In genomic region chr12:97511866-97512265, GRCm38 (mm10) we compare ENCODE assay signal across 17 mouse cellular contexts.
DNase-seq lines count a peak whose midpoint lies in the region; ATAC-seq lines count a peak whose summit lies in the region.
"Had no signal": no experiment of that assay in that cellular context is flagged by ENCODE, and none has a peak within 500 bp of the region (broad histone marks: within the 10 kb centered on the region; RNA-seq: fewer than 3 reads in every experiment).

No protein-coding gene starts in this region.

- no peak overlapping the region for H3K9ac ChIP-seq in hindbrain, embryonic 16.5 days (ENCODE audit: low read depth, low read length)
- H3K9ac ChIP-seq in hindbrain, embryonic 13.5 days, result no peak overlapping the region
- H3K9ac ChIP-seq: embryonic facial prominence, embryonic 13.5 days; heart, embryonic 15.5 days; lung, embryonic 15.5 days; neural tube, embryonic 13.5 days had no signal

- H3K27me3 ChIP-seq in hindbrain, embryonic 16.5 days (replicated peaks; ENCODE audit: control insufficient read depth, insufficient read depth, low read length), result no peaks in the 10 kb centered on the region
- no peaks in the 10 kb centered on the region for H3K27me3 ChIP-seq in hindbrain, embryonic 13.5 days
- H3K27me3 ChIP-seq: CH12.LX; embryonic facial prominence, embryonic 13.5 days; heart, embryonic 15.5 days; lung, embryonic 15.5 days; megakaryocyte, embryonic 14.5 days; neural tube, embryonic 13.5 days had no signal

- no peaks in the 10 kb centered on the region for H3K9me3 ChIP-seq in hindbrain, embryonic 16.5 days (ENCODE audit: control insufficient read depth, low read length)
- H3K9me3 ChIP-seq in hindbrain, embryonic 13.5 days, result no peaks in the 10 kb centered on the region
- H3K9me3 ChIP-seq: embryonic facial prominence, embryonic 13.5 days; heart, embryonic 15.5 days; lung, embryonic 15.5 days; megakaryocyte, embryonic 14.5 days; neural tube, embryonic 13.5 days had no signal

- no peak overlapping the region for H3K4me2 ChIP-seq in hindbrain, embryonic 16.5 days (ENCODE audit: low read length)
- no peak overlapping the region for H3K4me2 ChIP-seq in hindbrain, embryonic 13.5 days
- H3K4me2 ChIP-seq: embryonic facial prominence, embryonic 13.5 days; heart, embryonic 15.5 days; lung, embryonic 15.5 days; neural tube, embryonic 13.5 days had no signal

- no peak overlapping the region for H3K27ac ChIP-seq in hindbrain, embryonic 16.5 days (ENCODE audit: low read depth, low read length)
- no peak overlapping the region for H3K27ac ChIP-seq in hindbrain, embryonic 13.5 days
- H3K27ac ChIP-seq: embryonic facial prominence, embryonic 13.5 days; heart, embryonic 15.5 days; left cerebral cortex, adult 2 months; lung, embryonic 15.5 days; neural tube, embryonic 13.5 days had no signal

- peak; percentile 45 to 58 for DNase-seq in cerebellum, postnatal 10 days
- DNase-seq in cerebellum, adult 9-10 months, result no peak
- DNase-seq in right cerebral cortex, adult 18-20 months, result peak; percentile 4
- no peak for DNase-seq in right cerebral cortex, postnatal 14 days
- peak; percentile 53 for DNase-seq in retina, postnatal 1 day
- DNase-seq: cerebellum, adult 9-11 months; kidney, adult 9 months had no signal

- H3K4me3 ChIP-seq in hindbrain, embryonic 16.5 days (ENCODE audit: low read length), result no peak overlapping the region
- no peak overlapping the region for H3K4me3 ChIP-seq in hindbrain, embryonic 13.5 days
- H3K4me3 ChIP-seq: embryonic facial prominence, embryonic 13.5 days; heart, embryonic 15.5 days; left cerebral cortex, adult 2 months; lung, embryonic 15.5 days; megakaryocyte, embryonic 14.5 days; neural tube, embryonic 13.5 days had no signal

- WGBS in hindbrain, embryonic 16.5 days, result 44% methylated on average over 9 of the region's 9 CpGs
- WGBS in hindbrain, embryonic 13.5 days, result 39% methylated on average over 9 of the region's 9 CpGs

- peak; percentile 82 for ATAC-seq in hindbrain, embryonic 16.5 days
- ATAC-seq in hindbrain, embryonic 13.5 days (ENCODE audit: low FRiP score), result no peak
- ATAC-seq in erythroblast, adult 5-6 weeks (replicated peaks; ENCODE audit: low FRiP score, poor library complexity, severe bottlenecking), result no peak

- no peaks in the 10 kb centered on the region for H3K36me3 ChIP-seq in hindbrain, embryonic 16.5 days (ENCODE audit: control insufficient read depth, insufficient read depth, low read length)
- no peaks in the 10 kb centered on the region for H3K36me3 ChIP-seq in hindbrain, embryonic 13.5 days
- H3K36me3 ChIP-seq: embryonic facial prominence, embryonic 13.5 days; heart, embryonic 15.5 days; lung, embryonic 15.5 days; neural tube, embryonic 13.5 days had no signal

- peaks cover 5% of the 10 kb centered on the region for H3K4me1 ChIP-seq in hindbrain, embryonic 16.5 days (ENCODE audit: control insufficient read depth, insufficient read depth, low read depth, low read length)
- H3K4me1 ChIP-seq in hindbrain, embryonic 13.5 days (replicated peaks), result 0 out of 2 replicates have a peak, but pooled peaks cover 3% of the 10 kb centered on the region
- H3K4me1 ChIP-seq: embryonic facial prominence, embryonic 13.5 days; heart, embryonic 15.5 days; lung, embryonic 15.5 days; megakaryocyte, embryonic 14.5 days had no signal

Comparison
In these comparisons a context has a peak if more than half of its experiments do, and no peak if none do; other contexts are left out.
1. DNase-seq: peak in cerebellum, postnatal 10 days (2 of 2), right cerebral cortex, adult 18-20 months (single experiment) and retina, postnatal 1 day (single experiment); none in cerebellum, adult 9-10 months (single experiment) and right cerebral cortex, postnatal 14 days (single experiment).